Mouse (Mus musculus) telencephalon, adult 2 months (tissue): ENCODE data around the gene Xkr7.

ENCODE experiments used
- DNase-seq: peaks from one replicate; pipeline ENCODE4 v3.0.0-alpha.2; 2011; ENCODE audit warnings: low read depth, low spot score

Gene Xkr7

DNA sequence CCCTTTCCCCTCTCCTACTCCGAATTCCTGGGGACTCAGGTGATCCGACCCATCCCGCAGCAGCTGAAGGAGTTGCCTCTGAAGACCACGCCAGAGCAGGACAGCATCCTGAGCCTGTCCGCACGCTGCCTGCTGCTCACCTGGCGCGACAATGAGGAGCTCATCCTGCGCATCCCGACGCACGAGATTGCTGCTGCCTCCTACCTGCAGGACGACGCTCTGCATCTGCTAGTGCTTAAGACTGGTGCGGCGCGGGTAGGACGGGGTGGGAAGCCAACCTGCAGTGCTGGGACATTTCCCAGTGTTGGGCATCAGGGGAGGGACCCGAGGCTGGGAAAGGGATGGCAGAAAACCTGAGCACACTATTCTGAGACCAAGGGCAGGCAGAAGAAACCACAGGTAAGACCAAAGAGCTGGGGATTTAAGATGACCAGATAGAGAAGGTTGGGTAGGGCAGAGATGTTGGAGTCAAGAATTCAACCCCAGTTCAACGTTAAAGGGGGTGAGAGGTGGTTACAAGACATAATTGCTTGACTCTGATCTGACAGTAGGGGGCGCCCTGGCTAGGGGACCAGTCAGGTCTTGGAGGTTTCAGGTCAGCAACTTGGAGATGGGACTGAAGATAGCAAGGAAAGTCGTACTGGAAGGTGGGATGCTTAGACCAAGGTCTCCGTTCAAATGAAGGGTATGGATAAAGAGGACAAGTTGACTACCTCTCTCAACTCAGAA is 39.3 kb downstream of the Xkr7 start:
- no peak for DNase-seq

- DNase-seq, result no peak
These were observed 40.0 kb downstream of the Xkr7 start for GRCm38 (mm10) chr2:153071491-153072184.

GRCm38 (mm10) chr2:153074651-153075050 is 43.0 kb downstream of the Xkr7 start:
- no peak for DNase-seq

- DNase-seq, result no peak
These were observed 44.3 kb downstream of the Xkr7 start for GRCm38 (mm10) chr2:153075961-153076360.

GRCm38 (mm10) chr2:153080841-153081523 is 49.3 kb downstream of the Xkr7 start:
- peak; percentile 86 for DNase-seq

DNA sequence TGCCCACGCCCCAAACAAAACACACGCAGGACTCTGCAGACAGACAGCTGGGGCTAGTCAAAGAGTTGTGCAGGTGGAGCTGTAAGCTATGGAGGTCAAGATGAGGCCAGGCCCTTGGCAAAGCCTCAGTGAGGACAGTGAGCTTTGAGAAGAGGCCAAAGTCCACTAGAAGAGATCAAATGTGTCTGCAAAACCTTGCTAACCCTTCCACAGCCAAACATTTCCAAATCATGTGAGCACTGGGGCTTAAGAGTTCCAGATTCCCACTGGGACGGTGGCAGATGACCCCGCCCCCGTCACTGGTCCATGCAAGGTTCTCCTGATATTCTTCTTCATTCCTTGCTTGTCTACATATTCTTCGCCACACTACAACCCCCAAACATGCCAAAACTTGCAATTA is 50.2 kb downstream of the Xkr7 start:
- DNase-seq, result no peak

DNA sequence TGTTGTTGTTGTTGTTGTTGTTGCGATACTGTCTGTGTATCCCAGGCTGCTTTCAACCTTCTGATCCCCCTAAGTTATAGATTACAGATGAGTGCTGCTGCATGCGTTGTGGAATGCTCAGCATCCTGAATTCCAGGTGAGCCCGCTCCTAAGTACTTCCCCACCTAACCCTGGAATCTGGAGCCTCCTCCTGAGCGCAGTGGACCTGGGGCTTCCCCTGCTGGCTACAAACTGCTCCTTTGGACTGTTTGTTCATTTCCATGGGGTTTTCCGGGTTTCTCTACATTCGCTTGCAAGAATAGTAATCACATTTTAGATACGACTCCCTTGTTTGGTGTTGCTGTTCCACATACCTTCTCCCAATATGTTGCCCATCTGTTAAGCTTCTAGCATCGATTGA is 51.6 kb downstream of the Xkr7 start:
- no peak for DNase-seq

GRCm38 (mm10) chr2:153083824-153084223 is 52.2 kb downstream of the Xkr7 start:
- DNase-seq, result no peak

DNA sequence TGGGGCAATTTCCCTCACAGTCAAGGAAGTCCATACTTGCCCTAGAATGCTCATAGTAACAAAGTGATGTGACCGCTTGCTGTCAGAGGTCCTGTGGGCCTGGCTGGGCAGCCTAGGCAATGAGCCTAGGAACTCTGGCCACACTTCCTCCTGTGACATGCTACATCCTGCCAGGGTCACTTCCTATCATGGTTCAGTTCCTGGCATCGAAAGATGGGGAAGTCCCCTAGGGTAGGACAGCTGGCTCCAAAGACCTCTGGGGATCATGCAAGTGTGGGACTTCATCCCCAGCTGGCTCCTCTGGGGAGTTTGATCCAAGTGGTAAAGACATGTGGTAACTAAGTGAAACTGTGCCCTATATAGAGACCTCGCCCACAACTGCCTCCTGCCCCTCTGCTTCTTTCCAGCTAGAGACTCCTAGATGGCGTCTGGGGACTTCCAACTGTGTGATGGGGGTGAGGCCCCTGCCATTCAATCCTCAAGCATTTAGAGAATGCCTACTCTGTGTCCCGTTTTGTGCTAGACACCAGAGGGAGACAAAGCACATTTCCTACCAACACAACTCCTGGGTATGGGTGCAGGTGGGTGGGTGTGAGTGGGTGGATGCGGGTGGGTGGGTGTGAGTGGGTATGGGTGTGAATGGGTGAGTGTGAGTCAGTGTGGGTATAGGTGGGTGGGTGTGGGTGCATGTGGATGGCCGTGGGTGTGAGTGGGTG is 52.8 kb downstream of the Xkr7 start:
- DNase-seq, result no peak

DNA sequence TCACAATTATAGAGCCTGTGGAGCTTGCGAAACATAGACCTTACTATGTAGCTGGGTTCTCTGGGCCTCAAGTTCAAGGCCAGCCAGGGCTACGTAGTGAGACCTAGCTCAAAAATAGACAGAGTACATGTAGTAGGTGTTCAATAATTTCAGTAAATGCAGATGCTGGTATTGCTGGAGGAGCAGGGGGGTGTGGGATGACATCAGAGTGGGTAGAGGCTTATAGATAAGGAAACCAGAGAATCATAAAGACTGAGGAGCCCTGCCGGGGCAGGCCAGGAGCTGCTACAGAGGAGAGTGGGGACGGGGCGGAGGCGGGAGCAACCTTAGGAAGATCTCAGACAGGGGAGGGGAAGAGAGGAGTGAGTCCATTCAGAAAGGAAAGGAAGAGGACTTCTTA is 53.9 kb downstream of the Xkr7 start:
- no peak for DNase-seq

GRCm38 (mm10) chr2:153086166-153086565 is 54.5 kb downstream of the Xkr7 start:
- no peak for DNase-seq

DNA sequence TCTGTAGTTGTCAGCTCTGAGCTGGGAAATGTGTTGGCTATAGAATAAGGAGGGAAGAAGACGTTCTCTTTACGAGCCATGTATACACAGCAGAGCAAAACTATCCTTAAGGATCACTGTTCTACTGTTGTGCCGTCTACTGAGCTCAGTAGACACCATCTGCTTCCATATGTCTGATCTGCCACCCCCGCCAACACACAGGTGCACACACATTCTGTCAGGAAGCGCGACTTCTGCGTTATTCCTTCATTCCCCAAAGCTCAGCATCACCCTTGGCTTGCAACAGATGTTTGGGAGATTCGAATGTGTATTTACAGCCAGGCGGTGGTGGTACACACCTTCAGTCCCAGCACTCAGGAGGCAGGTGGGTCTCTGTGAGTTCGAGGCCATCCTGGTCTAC is 55.4 kb downstream of the Xkr7 start:
- DNase-seq, result no peak

GRCm38 (mm10) chr2:153089316-153089715 is 57.7 kb downstream of the Xkr7 start:
- DNase-seq, result no peak

- no peak for DNase-seq
These were observed 59.0 kb downstream of the Xkr7 start for GRCm38 (mm10) chr2:153090551-153091165.
